ENCODE assay signal across 9 mouse cellular contexts in the genomic region with DNA sequence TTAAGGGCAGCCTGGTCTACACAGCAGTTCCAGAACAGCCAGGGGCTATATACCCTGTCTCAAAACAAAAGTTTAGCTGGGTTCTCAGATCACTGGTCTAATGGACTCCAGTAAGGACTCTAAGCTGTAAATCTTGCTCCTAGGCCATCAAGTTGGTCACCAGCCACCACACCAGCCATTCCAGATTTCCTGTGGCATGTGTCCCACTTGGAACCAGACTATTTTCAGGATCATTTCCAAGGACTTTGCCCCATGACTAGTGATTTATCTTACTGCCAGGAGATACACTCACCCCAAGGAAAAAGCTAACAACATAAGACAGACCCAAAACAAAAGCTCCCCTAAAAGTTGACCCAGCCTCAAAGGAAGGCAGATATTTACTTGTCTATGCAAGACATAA. TPM values are rescaled to one million over a fixed set of nuclear protein-coding genes. Genes with fewer than 3 reads are reported as not detected.
A peak's percentile ranks its signal among the peaks of the same experiment; 100 is the strongest.
DNase-seq lines count a peak whose midpoint lies in the region; ATAC-seq lines count a peak whose summit lies in the region.
"Had no signal": no experiment of that assay in that cellular context is flagged by ENCODE, and none has a peak within 500 bp of the region (broad histone marks: within the 10 kb centered on the region; RNA-seq: fewer than 3 reads in every experiment).

No protein-coding gene starts in this region.

- peak; percentile 62 for DNase-seq in kidney, adult 18-20 months
- no peak for DNase-seq in urinary bladder, postnatal 4 days (ENCODE audit: low spot score in 2 of 2)
- no peak for DNase-seq in spleen, postnatal 36 days (ENCODE audit: low spot score in 2 of 2)

- H3K27ac ChIP-seq in kidney, embryonic 16.5 days (ENCODE audit: low read length): no peak overlapping the region
- peak overlapping the region; percentile 54; the same call in 1 of the 2 replicates for H3K27ac ChIP-seq in brown adipose tissue, adult 24 weeks (replicated peaks; ENCODE audit: low read depth, low read length)
- no peak overlapping the region for H3K27ac ChIP-seq in heart, embryonic 13.5 days (replicated peaks)
- H3K27ac ChIP-seq in liver, embryonic 15.5 days (replicated peaks): no peak overlapping the region

- peaks cover 15% of the 10 kb centered on the region for H3K4me1 ChIP-seq in kidney, embryonic 16.5 days (ENCODE audit: insufficient read depth, low read length)
- peaks cover 5% of the 10 kb centered on the region for H3K4me1 ChIP-seq in brown adipose tissue, adult 24 weeks (ENCODE audit: control insufficient read depth, insufficient read depth, insufficient read length, low read length)
- H3K4me1 ChIP-seq in heart, embryonic 13.5 days: peaks cover 22% of the 10 kb centered on the region
- peaks cover 52% of the 10 kb centered on the region for H3K4me1 ChIP-seq in liver, embryonic 15.5 days (replicated peaks)

- H3K9me3 ChIP-seq in kidney, embryonic 16.5 days (ENCODE audit: low read length): no peaks in the 10 kb centered on the region
- H3K9me3 ChIP-seq in heart, embryonic 13.5 days: no peaks in the 10 kb centered on the region
- H3K9me3 ChIP-seq in liver, embryonic 15.5 days (replicated peaks): no peaks in the 10 kb centered on the region
- H3K9me3 ChIP-seq: lung, embryonic 15.5 days had no signal

- H3K4me2 ChIP-seq in kidney, embryonic 16.5 days (replicated peaks; ENCODE audit: low read depth, low read length): no peak overlapping the region
- H3K4me2 ChIP-seq in heart, embryonic 13.5 days: peak overlapping the region; percentile 88
- peak overlapping the region; percentile 90 for H3K4me2 ChIP-seq in liver, embryonic 15.5 days

- no peaks in the 10 kb centered on the region for H3K27me3 ChIP-seq in kidney, embryonic 16.5 days (ENCODE audit: insufficient read depth, low read length)
- no peaks in the 10 kb centered on the region for H3K27me3 ChIP-seq in heart, embryonic 13.5 days (replicated peaks)
- no peaks in the 10 kb centered on the region for H3K27me3 ChIP-seq in liver, embryonic 15.5 days
- H3K27me3 ChIP-seq: lung, embryonic 15.5 days had no signal

- H3K4me3 ChIP-seq in kidney, embryonic 16.5 days (ENCODE audit: low read length): no peak overlapping the region
- peak overlapping the region; percentile 28; the same call in 1 of the 2 replicates for H3K4me3 ChIP-seq in brown adipose tissue, adult 24 weeks (ENCODE audit: insufficient read depth, low read depth, low read length)
- no peak overlapping the region for H3K4me3 ChIP-seq in heart, embryonic 13.5 days
- H3K4me3 ChIP-seq in liver, embryonic 15.5 days (replicated peaks): peak overlapping the region; percentile 94; the same call in 1 of the 2 replicates

- ATAC-seq in kidney, embryonic 16.5 days (ENCODE audit: low FRiP score, low TSS enrichment): no peak
- no peak for ATAC-seq in heart, embryonic 13.5 days (ENCODE audit: extremely low read depth, insufficient number of reproducible peaks, low FRiP score, low TSS enrichment)
- no peak for ATAC-seq in liver, embryonic 15.5 days (ENCODE audit: insufficient read depth)
- no peak for ATAC-seq in inflammation-experienced regulatory T-cells, adult 6 months

- H3K36me3 ChIP-seq in kidney, embryonic 16.5 days (ENCODE audit: insufficient read depth, low read length): peaks cover 9% of the 10 kb centered on the region
- peaks cover 33% of the 10 kb centered on the region for H3K36me3 ChIP-seq in heart, embryonic 13.5 days
- H3K36me3 ChIP-seq in liver, embryonic 15.5 days (replicated peaks): peaks cover 29% of the 10 kb centered on the region

- no peak overlapping the region for H3K9ac ChIP-seq in kidney, embryonic 16.5 days (replicated peaks; ENCODE audit: low read length)
- peak overlapping the region; percentile 95; the same call in 1 of the 2 replicates for H3K9ac ChIP-seq in heart, embryonic 13.5 days
- H3K9ac ChIP-seq in liver, embryonic 15.5 days: no peak overlapping the region
- H3K9ac ChIP-seq: lung, embryonic 15.5 days had no signal

RNA-seq across cellular contexts. Expression of a gene that starts 2.1 kb away (rescaled TPM):
- polyA plus RNA-seq in kidney, embryonic 16.5 days (2015; fragmentation: Nextera tagmentation; extraction: Ambion mirVana): 10.5 and 10.6 TPM in 2 replicates
- 30.9 and 35.6 TPM in 2 replicates for polyA plus RNA-seq in brown adipose tissue, adult 24 weeks (2012; ENCODE audit: insufficient read depth, insufficient read length, missing spikeins)
- 6.2 and 6.6 TPM in 2 replicates for polyA plus RNA-seq in heart, embryonic 13.5 days (2015; fragmentation: Nextera tagmentation; extraction: Ambion mirVana)
- 3.5 and 3.9 TPM in 2 replicates for polyA plus RNA-seq in liver, embryonic 15.5 days (2015; fragmentation: Nextera tagmentation; extraction: Ambion mirVana)
- polyA plus RNA-seq in inflammation-experienced regulatory T-cells, adult 6 months (2017; shearing (Covaris generic)): 10 to 100 TPM; 10.6 to 27.5 (median 19.6) TPM

RNA-seq across cellular contexts. Expression of a gene that starts 54.0 kb away (rescaled TPM):
- polyA plus RNA-seq in kidney, embryonic 16.5 days (2015; fragmentation: Nextera tagmentation; extraction: Ambion mirVana): 3.4 and 3.7 TPM in 2 replicates
- polyA plus RNA-seq in brown adipose tissue, adult 24 weeks (2012; ENCODE audit: insufficient read depth, insufficient read length, missing spikeins): 2.8 and 3.4 TPM in 2 replicates
- 2.7 and 3.0 TPM in 2 replicates for polyA plus RNA-seq in heart, embryonic 13.5 days (2015; fragmentation: Nextera tagmentation; extraction: Ambion mirVana)
- 7.7 and 9.3 TPM in 2 replicates for polyA plus RNA-seq in liver, embryonic 15.5 days (2015; fragmentation: Nextera tagmentation; extraction: Ambion mirVana)
- 100 to 1,000 TPM in 1 of 3 experiments, 10 to 100 TPM in 2; 83.9 to 124 (median 98.2) TPM for polyA plus RNA-seq in inflammation-experienced regulatory T-cells, adult 6 months (2017; shearing (Covaris generic))

Comparison
In these comparisons a context has a peak if more than half of its experiments do, and no peak if none do; other contexts are left out.
1. H3K4me3 ChIP-seq: peak in brown adipose tissue, adult 24 weeks (single experiment) and liver, embryonic 15.5 days (single experiment); none in kidney, embryonic 16.5 days (single experiment) and heart, embryonic 13.5 days (single experiment).